ENCODE assay signal across 8 mouse cellular contexts in genomic region chr8:109551663-109552062, GRCm38 (mm10). TPM values are rescaled to one million over a fixed set of nuclear protein-coding genes. Genes with fewer than 3 reads are reported as not detected.
DNase-seq lines count a peak whose midpoint lies in the region; ATAC-seq and TF ChIP-seq lines count a peak whose summit lies in the region.
"Had no signal": no experiment of that assay in that cellular context is flagged by ENCODE, and none has a peak within 500 bp of the region (broad histone marks: within the 10 kb centered on the region; RNA-seq: fewer than 3 reads in every experiment).

No protein-coding gene starts in this region.

- in situ Hi-C loops in Patski (cut with MboI; ENCODE audit: low pct_unique_long_range_greater_than_20kb), result no loop called here

- no peaks in the 10 kb centered on the region for H3K9me3 ChIP-seq in E14TG2a.4 (ENCODE audit: low read length)
- H3K9me3 ChIP-seq: megakaryocyte, embryonic 14.5 days had no signal

- TF ChIP-seq CTCF in E14TG2a.4 (conservative IDR thresholded peaks at IDR 0.05; ENCODE audit: low read length) (peak; percentile 94), Patski (IDR thresholded peaks at IDR 0.05) (no peak)

- ATAC-seq in Patski, result peak; percentile 32

- no peak overlapping the region for H3K4me3 ChIP-seq in E14TG2a.4 (replicated peaks; ENCODE audit: low read length)
- H3K4me3 ChIP-seq: megakaryocyte, embryonic 14.5 days had no signal

- POLR2A ChIA-PET in Patski (lab: Charles Lee), result interaction anchor here (1.2 kb wide), 1 partner anchor 9 kb away, joined by 3 read pairs; no protein-coding TSS in a partner anchor

- peaks cover 100% of the 10 kb centered on the region for H3K36me3 ChIP-seq in E14TG2a.4 (ENCODE audit: insufficient read depth, low read length)

- DNase-seq in kidney, postnatal 25 days, result peak; percentile 15 to 34
- no peak for DNase-seq in kidney, adult 9 months
- DNase-seq in Patski (ENCODE audit: low read depth, low spot score), result no peak
- DNase-seq in lung, postnatal 10 days, result peak; percentile 23
- no peak for DNase-seq in natural killer cell, adult 2 months (ENCODE audit: low spot score in 2 of 2)
- no peak for DNase-seq in spleen, postnatal 14 days (ENCODE audit: low spot score in 2 of 2)

- H3K27me3 ChIP-seq in E14TG2a.4 (ENCODE audit: insufficient read depth, low read length) (no peaks in the 10 kb centered on the region), Patski (no peaks in the 10 kb centered on the region)
- H3K27me3 ChIP-seq: megakaryocyte, embryonic 14.5 days had no signal

- CTCF ChIA-PET in Patski (lab: Charles Lee), result interaction anchor here (0.9 to 1.2 kb wide), 3 partner anchors 8 to 15 kb away, joined by 3 to 4 read pairs (median 3); no protein-coding TSS in a partner anchor

- H3K4me1 ChIP-seq in E14TG2a.4 (replicated peaks; ENCODE audit: low read depth, low read length), result peaks cover 3% of the 10 kb centered on the region; the same call in 1 of the 2 replicates

RNA-seq across cellular contexts. Expression of gene Dhx38, which starts 14.0 kb away (rescaled TPM):
- polyA plus RNA-seq in Patski (2021), result 39.9 TPM

RNA-seq across cellular contexts. Expression of gene Txnl4b, which starts 14.0 kb away (rescaled TPM):
- 14.8 TPM for polyA plus RNA-seq in Patski (2021)

RNA-seq across cellular contexts. Expression of gene Hp, which starts 27.3 kb away (rescaled TPM):
- polyA plus RNA-seq in Patski (2021), result 0.45 TPM

RNA-seq across cellular contexts. Expression of gene Dhodh, which starts 56.8 kb away (rescaled TPM):
- polyA plus RNA-seq in Patski (2021), result 14.3 TPM

RNA-seq across cellular contexts. Expression of gene Pmfbp1, which starts 57.8 kb away (rescaled TPM):
- not detected for polyA plus RNA-seq in Patski (2021)

Comparison
In these comparisons a context has a peak if more than half of its experiments do, and no peak if none do; other contexts are left out.
1. DNase-seq: peak in kidney, postnatal 25 days (2 of 2) and lung, postnatal 10 days (single experiment); none in kidney, adult 9 months (single experiment), Patski (single experiment), natural killer cell, adult 2 months (0 of 2) and spleen, postnatal 14 days (0 of 2).